12 mouse cellular contexts compared by ENCODE assay signal in genomic region chr7:100309679-100310078, GRCm38 (mm10). TPM values are rescaled to one million over a fixed set of nuclear protein-coding genes. Genes with fewer than 3 reads are reported as not detected.
DNase-seq lines count a peak whose midpoint lies in the region; ATAC-seq and TF ChIP-seq lines count a peak whose summit lies in the region.
"Had no signal": no experiment of that assay in that cellular context is flagged by ENCODE, and none has a peak within 500 bp of the region (broad histone marks: within the 10 kb centered on the region; RNA-seq: fewer than 3 reads in every experiment).

No protein-coding gene starts in this region.

- TF ChIP-seq CTCF in lung, embryonic 14.5 days (IDR thresholded peaks at IDR 0.05; ENCODE audit: low read depth), result no peak

- WGBS in lung, embryonic 14.5 days, result 56% methylated on average over 6 of the region's 6 CpGs
- 44% methylated on average over 6 of the region's 6 CpGs for WGBS in forebrain, embryonic 11.5 days
- 25% methylated on average over 6 of the region's 6 CpGs for WGBS in hindbrain, embryonic 14.5 days
- WGBS in neural tube, embryonic 13.5 days, result 43% methylated on average over 6 of the region's 6 CpGs

- no peaks in the 10 kb centered on the region for H3K4me1 ChIP-seq in lung, embryonic 14.5 days (ENCODE audit: insufficient read depth)
- H3K4me1 ChIP-seq in forebrain, embryonic 11.5 days (replicated peaks; ENCODE audit: control insufficient read depth, insufficient read depth, low read length), result peaks cover 3% of the 10 kb centered on the region; the same call in 1 of the 2 replicates
- H3K4me1 ChIP-seq in hindbrain, embryonic 14.5 days (replicated peaks; ENCODE audit: control insufficient read depth, insufficient read depth, low read length), result peaks cover 39% of the 10 kb centered on the region
- H3K4me1 ChIP-seq in neural tube, embryonic 13.5 days (replicated peaks), result peaks cover 42% of the 10 kb centered on the region

- no peaks in the 10 kb centered on the region for H3K27me3 ChIP-seq in lung, embryonic 14.5 days (ENCODE audit: insufficient read depth, low read length)
- H3K27me3 ChIP-seq in forebrain, embryonic 11.5 days (ENCODE audit: control insufficient read depth, insufficient read depth, low read length), result no peaks in the 10 kb centered on the region
- H3K27me3 ChIP-seq in hindbrain, embryonic 14.5 days (ENCODE audit: control insufficient read depth, insufficient read depth, low read length), result no peaks in the 10 kb centered on the region
- H3K27me3 ChIP-seq in neural tube, embryonic 13.5 days, result no peaks in the 10 kb centered on the region

- no peaks in the 10 kb centered on the region for H3K9me3 ChIP-seq in lung, embryonic 14.5 days (ENCODE audit: low read depth, low read length)
- H3K9me3 ChIP-seq in forebrain, embryonic 11.5 days (ENCODE audit: control insufficient read depth, low read length), result no peaks in the 10 kb centered on the region
- no peaks in the 10 kb centered on the region for H3K9me3 ChIP-seq in hindbrain, embryonic 14.5 days (ENCODE audit: control insufficient read depth, low read length)
- H3K9me3 ChIP-seq in neural tube, embryonic 13.5 days, result no peaks in the 10 kb centered on the region

- no peak overlapping the region for H3K4me2 ChIP-seq in lung, embryonic 14.5 days
- H3K4me2 ChIP-seq in forebrain, embryonic 11.5 days (ENCODE audit: low read depth, low read length, severe bottlenecking), result no peak overlapping the region
- H3K4me2 ChIP-seq in hindbrain, embryonic 14.5 days (replicated peaks), result no peak overlapping the region
- H3K4me2 ChIP-seq in neural tube, embryonic 13.5 days, result no peak overlapping the region

- H3K27ac ChIP-seq in lung, embryonic 14.5 days (ENCODE audit: low read depth), result peak overlapping the region; percentile 1; the same call in 1 of the 2 replicates
- H3K27ac ChIP-seq in forebrain, embryonic 11.5 days (ENCODE audit: low read depth, low read length), result 0 out of 2 replicates have a peak overlapping the region, but pooled peaks have one; percentile 0
- peak overlapping the region; percentile 66 for H3K27ac ChIP-seq in hindbrain, embryonic 14.5 days
- peak overlapping the region; percentile 53 for H3K27ac ChIP-seq in neural tube, embryonic 13.5 days (replicated peaks)
- H3K27ac ChIP-seq: stomach, postnatal 0 days had no signal

- DNase-seq in lung, embryonic 14.5 days, result no peak
- no peak for DNase-seq in lung, postnatal 14 days
- DNase-seq in forebrain, embryonic 11.5 days (ENCODE audit: low spot score), result peak; percentile 33
- no peak for DNase-seq in hindbrain, embryonic 14.5 days (ENCODE audit: low spot score)
- DNase-seq in gastrocnemius, adult 8-10 months (ENCODE audit: low spot score in 2 of 2), result no peak
- DNase-seq in adrenal gland, postnatal 25 days, result no peak
- no peak for DNase-seq in left cerebral cortex, adult 18-20 months (ENCODE audit: low spot score in 2 of 2)
- DNase-seq: cerebellum, adult 9-10 months; gastrocnemius, postnatal 10 days had no signal

- H3K9ac ChIP-seq in lung, embryonic 14.5 days, result no peak overlapping the region
- no peak overlapping the region for H3K9ac ChIP-seq in forebrain, embryonic 11.5 days (ENCODE audit: low read length)
- H3K9ac ChIP-seq in hindbrain, embryonic 14.5 days, result 0 out of 2 replicates have a peak overlapping the region, but pooled peaks have one; percentile 2
- H3K9ac ChIP-seq in neural tube, embryonic 13.5 days, result 0 out of 2 replicates have a peak overlapping the region, but pooled peaks have one; percentile 23

- no peak for ATAC-seq in lung, embryonic 14.5 days (ENCODE audit: insufficient read depth)
- no peak for ATAC-seq in forebrain, embryonic 11.5 days (replicated peaks; ENCODE audit: low FRiP score)
- no peak for ATAC-seq in hindbrain, embryonic 14.5 days (ENCODE audit: low FRiP score)
- no peak for ATAC-seq in neural tube, embryonic 13.5 days (ENCODE audit: low read depth)

- no peak overlapping the region for H3K4me3 ChIP-seq in lung, embryonic 14.5 days (ENCODE audit: low read depth, low read length)
- H3K4me3 ChIP-seq in forebrain, embryonic 11.5 days (ENCODE audit: low read depth, low read length), result no peak overlapping the region
- no peak overlapping the region for H3K4me3 ChIP-seq in hindbrain, embryonic 14.5 days (replicated peaks; ENCODE audit: low read length)
- H3K4me3 ChIP-seq in neural tube, embryonic 13.5 days, result no peak overlapping the region

- H3K36me3 ChIP-seq in lung, embryonic 14.5 days (ENCODE audit: insufficient read depth), result 0 out of 2 replicates have a peak, but pooled peaks cover 3% of the 10 kb centered on the region
- no peaks in the 10 kb centered on the region for H3K36me3 ChIP-seq in forebrain, embryonic 11.5 days (ENCODE audit: control insufficient read depth, insufficient read depth, low read length)
- no peaks in the 10 kb centered on the region for H3K36me3 ChIP-seq in hindbrain, embryonic 14.5 days (replicated peaks; ENCODE audit: control insufficient read depth, insufficient read depth)
- H3K36me3 ChIP-seq in neural tube, embryonic 13.5 days, result no peaks in the 10 kb centered on the region

RNA-seq across cellular contexts. Expression of gene P4ha3, which starts 24.4 kb away (rescaled TPM):
- polyA plus RNA-seq in lung, embryonic 14.5 days (2014; fragmentation: Nextera tagmentation; extraction: Ambion mirVana), result 21.2 and 22.0 TPM in 2 replicates
- polyA plus RNA-seq in forebrain, embryonic 11.5 days (2014; fragmentation: Nextera tagmentation; extraction: Ambion mirVana), result 5.6 and 6.8 TPM in 2 replicates
- polyA plus RNA-seq in hindbrain, embryonic 14.5 days (2014; fragmentation: Nextera tagmentation; extraction: Ambion mirVana), result 10.5 and 12.6 TPM in 2 replicates
- polyA plus RNA-seq in neural tube, embryonic 13.5 days (2015; fragmentation: Nextera tagmentation; extraction: Ambion mirVana), result 10.4 and 11.4 TPM in 2 replicates
- total RNA-seq in gastrocnemius, adult 8-10 months (2022), result under 1 TPM in 1 of 4 experiments, not detected in 3; 0.12 TPM
- total RNA-seq in adrenal gland, postnatal 25 days (2021), result 0.81 and 1.3 TPM in 2 replicates
- total RNA-seq in left cerebral cortex, adult 18-20 months (2021), result 1 to 10 TPM; 5.0 to 6.4 TPM
- total RNA-seq: neutrophil, adult 5-6 weeks had no signal

Comparison
In these comparisons a context has a peak if more than half of its experiments do, and no peak if none do; other contexts are left out.
1. H3K27ac ChIP-seq: peak in every context shown above with its lines; median percentile 66 in hindbrain, embryonic 14.5 days; 53 in neural tube, embryonic 13.5 days; 1 in lung, embryonic 14.5 days; 0 in forebrain, embryonic 11.5 days.
2. H3K9ac ChIP-seq: peak in hindbrain, embryonic 14.5 days (single experiment) and neural tube, embryonic 13.5 days (single experiment); none in lung, embryonic 14.5 days (single experiment) and forebrain, embryonic 11.5 days (single experiment).